Mouse (Mus musculus): ENCODE measurements around the gene Cd247.

DNA sequence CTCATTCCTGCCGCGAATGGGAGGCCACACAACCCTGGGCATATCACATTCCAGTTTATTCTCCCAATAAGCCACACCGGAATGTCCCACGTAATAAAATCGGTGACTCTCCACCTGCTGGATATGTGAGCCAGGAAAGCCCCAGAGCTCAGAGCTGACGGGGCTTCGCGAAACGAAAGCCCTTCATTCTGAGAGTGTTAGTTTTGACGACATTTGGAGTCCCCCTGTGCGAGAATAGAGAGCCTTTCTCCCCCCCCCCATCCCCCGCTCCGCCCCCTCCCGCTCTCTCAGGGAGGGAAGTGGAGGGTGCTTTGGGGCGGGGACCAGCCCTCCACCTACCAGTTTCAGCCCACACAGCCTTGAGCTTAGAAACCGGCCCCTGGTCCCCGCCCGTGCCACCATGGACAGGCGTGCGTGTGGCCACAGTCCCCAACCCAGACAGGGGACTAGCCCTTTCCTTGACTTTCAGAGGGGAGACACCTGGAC lies 56.0 kb downstream of the Cd247 start:
- TF ChIP-seq POLR2A (IDR thresholded peaks at IDR 0.05; ENCODE audit: borderline replicate concordance, insufficient read depth, low read length) (no peak), CTCF (IDR thresholded peaks at IDR 0.05; ENCODE audit: borderline replicate concordance, insufficient read depth, low read depth, low read length) (no peak)

All from cerebellum, adult 2 months (tissue).